Mouse (Mus musculus): ENCODE measurements around the gene Jmjd8. TPM values are rescaled to one million over a fixed set of nuclear protein-coding genes. Genes with fewer than 3 reads are reported as not detected.

Jmjd8 gene
- polyA plus RNA-seq, 1 experiment = 65.8 TPM

- Histone ChIP-seq H3K4me1 (ENCODE audit: control insufficient read depth, insufficient read depth, low read length) (peaks cover 46% of the 10 kb centered on the region), H3K27ac (ENCODE audit: insufficient read depth, low read length) (no peak overlapping the region), H3K4me3 (replicated peaks; ENCODE audit: insufficient read depth, low read depth, low read length) (no peak overlapping the region), H3K27me3 (ENCODE audit: control insufficient read depth, insufficient read depth, low read length) (no peaks in the 10 kb centered on the region)
- TF ChIP-seq POLR2A (IDR thresholded peaks at IDR 0.05; ENCODE audit: borderline replicate concordance, insufficient read depth, low read length) = no peak
- TF ChIP-seq CTCF (IDR thresholded peaks at IDR 0.05; ENCODE audit: borderline replicate concordance, insufficient read depth, low read depth, low read length) = no peak
- no peak for DNase-seq
- WGBS = 90% methylated on average over 7 of the region's 7 CpGs
Observed at GRCm38 (mm10) chr17:25835301-25835700, 6.6 kb downstream of the Jmjd8 start.

- Histone ChIP-seq H3K4me3 (replicated peaks; ENCODE audit: insufficient read depth, low read depth, low read length) (peak overlapping the region; percentile 64), H3K27ac (ENCODE audit: insufficient read depth, low read length) (peak overlapping the region; percentile 75), H3K27me3 (ENCODE audit: control insufficient read depth, insufficient read depth, low read length) (no peaks in the 10 kb centered on the region), H3K4me1 (ENCODE audit: control insufficient read depth, insufficient read depth, low read length) (peaks cover 41% of the 10 kb centered on the region)
- 82% methylated on average over 16 of the region's 16 CpGs for WGBS
- DNase-seq = no peak
- TF ChIP-seq POLR2A (IDR thresholded peaks at IDR 0.05; ENCODE audit: borderline replicate concordance, insufficient read depth, low read length) (no peak), CTCF (IDR thresholded peaks at IDR 0.05; ENCODE audit: borderline replicate concordance, insufficient read depth, low read depth, low read length) (no peak)
Observed at GRCm38 (mm10) chr17:25835816-25836215, 7.1 kb downstream of the Jmjd8 start.

- peaks cover 34% of the 10 kb centered on the region for H3K4me1 ChIP-seq (ENCODE audit: control insufficient read depth, insufficient read depth, low read length)
- WGBS = 4% methylated on average over 23 of the region's 23 CpGs
- peak overlapping the region; percentile 64 for H3K4me3 ChIP-seq (replicated peaks; ENCODE audit: insufficient read depth, low read depth, low read length)
Observed at GRCm38 (mm10) chr17:25836397-25837075, 7.9 kb downstream of the Jmjd8 start.

GRCm38 (mm10) chr17:25837076-25837410 lies 8.4 kb downstream of the Jmjd8 start, which contains the start of gene Rhbdl1:
Gene Rhbdl1, minus strand, starts transcription at chr17:25837295.
- peak; percentile 89 to 90 for DNase-seq
- Histone ChIP-seq H3K4me3 (replicated peaks; ENCODE audit: insufficient read depth, low read depth, low read length) (peak within 1 kb of the TSS; percentile 64), H3K4me1 (ENCODE audit: control insufficient read depth, insufficient read depth, low read length) (peaks cover 29% of the 10 kb centered on the region), H3K27me3 (ENCODE audit: control insufficient read depth, insufficient read depth, low read length) (no peaks in the 10 kb centered on the region), H3K27ac (ENCODE audit: insufficient read depth, low read length) (peak within 1 kb of the TSS; percentile 75)
- TF ChIP-seq CTCF (IDR thresholded peaks at IDR 0.05; ENCODE audit: borderline replicate concordance, insufficient read depth, low read depth, low read length) (no peak), POLR2A (IDR thresholded peaks at IDR 0.05; ENCODE audit: borderline replicate concordance, insufficient read depth, low read length) (peak; percentile 61; the same call in 1 of the 2 replicates)
- under 1% methylated on average over 29 of the region's 29 CpGs for WGBS

More at GRCm38 (mm10) chr17:25836397-25837075, 7.9 kb downstream of the Jmjd8 start:
- H3K27me3 ChIP-seq (ENCODE audit: control insufficient read depth, insufficient read depth, low read length) = no peaks in the 10 kb centered on the region
- DNase-seq = peak in 1 of 2 experiments; percentile 66
- TF ChIP-seq CTCF (IDR thresholded peaks at IDR 0.05; ENCODE audit: borderline replicate concordance, insufficient read depth, low read depth, low read length) = no peak
- no peak for TF ChIP-seq POLR2A (IDR thresholded peaks at IDR 0.05; ENCODE audit: borderline replicate concordance, insufficient read depth, low read length)
- peak overlapping the region; percentile 75 for H3K27ac ChIP-seq (ENCODE audit: insufficient read depth, low read length)

GRCm38 (mm10) chr17:25837533-25837932 lies 8.9 kb downstream of the Jmjd8 start:
- 19% methylated on average over 3 of the region's 3 CpGs for WGBS
- Histone ChIP-seq H3K4me1 (ENCODE audit: control insufficient read depth, insufficient read depth, low read length) (peaks cover 29% of the 10 kb centered on the region), H3K27ac (ENCODE audit: insufficient read depth, low read length) (peak overlapping the region; percentile 69), H3K4me3 (replicated peaks; ENCODE audit: insufficient read depth, low read depth, low read length) (peak overlapping the region; percentile 64), H3K27me3 (ENCODE audit: control insufficient read depth, insufficient read depth, low read length) (no peaks in the 10 kb centered on the region)
- TF ChIP-seq CTCF (IDR thresholded peaks at IDR 0.05; ENCODE audit: borderline replicate concordance, insufficient read depth, low read depth, low read length) = no peak
- no peak for DNase-seq

- TF ChIP-seq POLR2A (IDR thresholded peaks at IDR 0.05; ENCODE audit: borderline replicate concordance, insufficient read depth, low read length) (no peak), CTCF (IDR thresholded peaks at IDR 0.05; ENCODE audit: borderline replicate concordance, insufficient read depth, low read depth, low read length) (no peak)
- H3K4me1 ChIP-seq (ENCODE audit: control insufficient read depth, insufficient read depth, low read length) = peaks cover 36% of the 10 kb centered on the region
- DNase-seq = no peak
- no peaks in the 10 kb centered on the region for H3K27me3 ChIP-seq (ENCODE audit: control insufficient read depth, insufficient read depth, low read length)
- no peak overlapping the region for H3K27ac ChIP-seq (ENCODE audit: insufficient read depth, low read length)
- H3K4me3 ChIP-seq (replicated peaks; ENCODE audit: insufficient read depth, low read depth, low read length) = no peak overlapping the region
- 85% methylated on average over 4 of the region's 4 CpGs for WGBS
Observed at GRCm38 (mm10) chr17:25838904-25839303, 10.2 kb downstream of the Jmjd8 start.

GRCm38 (mm10) chr17:25839455-25840235 lies 11.0 kb downstream of the Jmjd8 start:
- Histone ChIP-seq H3K4me1 (ENCODE audit: control insufficient read depth, insufficient read depth, low read length) (peaks cover 30% of the 10 kb centered on the region), H3K4me3 (replicated peaks; ENCODE audit: insufficient read depth, low read depth, low read length) (no peak overlapping the region), H3K27ac (ENCODE audit: insufficient read depth, low read length) (no peak overlapping the region), H3K27me3 (ENCODE audit: control insufficient read depth, insufficient read depth, low read length) (no peaks in the 10 kb centered on the region)
- no peak for DNase-seq
- TF ChIP-seq CTCF (IDR thresholded peaks at IDR 0.05; ENCODE audit: borderline replicate concordance, insufficient read depth, low read depth, low read length) (no peak), POLR2A (IDR thresholded peaks at IDR 0.05; ENCODE audit: borderline replicate concordance, insufficient read depth, low read length) (no peak)
- 79% methylated on average over 14 of the region's 14 CpGs for WGBS

- Histone ChIP-seq H3K27ac (ENCODE audit: insufficient read depth, low read length) (no peak overlapping the region), H3K4me1 (ENCODE audit: control insufficient read depth, insufficient read depth, low read length) (peaks cover 27% of the 10 kb centered on the region), H3K4me3 (replicated peaks; ENCODE audit: insufficient read depth, low read depth, low read length) (no peak overlapping the region), H3K27me3 (ENCODE audit: control insufficient read depth, insufficient read depth, low read length) (no peaks in the 10 kb centered on the region)
- DNase-seq = no peak
- WGBS = 95% methylated on average over 6 of the region's 6 CpGs
- no peak for TF ChIP-seq CTCF (IDR thresholded peaks at IDR 0.05; ENCODE audit: borderline replicate concordance, insufficient read depth, low read depth, low read length)
Observed at GRCm38 (mm10) chr17:25840519-25840918, 11.9 kb downstream of the Jmjd8 start.

Measured in cerebellum, adult 2 months (tissue).